Mouse (Mus musculus): ENCODE measurements around the gene Glt1d1. TPM values are rescaled to one million over a fixed set of nuclear protein-coding genes. Genes with fewer than 3 reads are reported as not detected.

Glt1d1 gene
- 1.2 and 1.5 TPM in 2 replicates for polyA plus RNA-seq (2012; rRNA removed)
- polyA plus RNA-seq (2014; fragmentation: Nextera tagmentation; extraction: Ambion mirVana): 0.47 and 0.79 TPM in 2 replicates

GRCm38 (mm10) chr5:127632167-127633145 is at the start of gene Glt1d1, which contains the start of gene Slc15a4:
Gene Glt1d1 (plus strand): TSS chr5:127632262.
Gene Slc15a4 (minus strand): TSS chr5:127632897.
- Histone ChIP-seq H3K4me1 (ENCODE audit: control insufficient read depth, insufficient read depth, low read length) (peaks cover 4% of the 10 kb centered on the region; the same call in 1 of the 2 replicates), H3K9ac (ENCODE audit: low read depth, low read length, severe bottlenecking) (peak within 1 kb of the TSS; percentile 66), H3K9me3 (ENCODE audit: control insufficient read depth, low read length) (no peaks in the 10 kb centered on the region), H3K27ac (replicated peaks; ENCODE audit: low read depth, low read length) (no peak within 1 kb of the TSS), H3K27me3 (ENCODE audit: control insufficient read depth, insufficient read depth, low read length) (no peaks in the 10 kb centered on the region), H3K4me2 (replicated peaks; ENCODE audit: low read depth, low read length, severe bottlenecking) (peak within 1 kb of the TSS; percentile 95), H3K36me3 (ENCODE audit: control insufficient read depth, insufficient read depth, low read length) (no peaks in the 10 kb centered on the region), H3K4me3 (replicated peaks; ENCODE audit: low read length) (peak within 1 kb of the TSS; percentile 46)
- DNase-seq (ENCODE audit: low spot score): no peak
- no peak for ATAC-seq (ENCODE audit: low FRiP score, low read depth)
- WGBS: under 1% methylated on average over 49 of the region's 62 CpGs
- no peak for TF ChIP-seq POLR2A (IDR thresholded peaks at IDR 0.05; ENCODE audit: borderline replicate concordance, extremely low read depth, insufficient read depth, insufficient read length)

DNA sequence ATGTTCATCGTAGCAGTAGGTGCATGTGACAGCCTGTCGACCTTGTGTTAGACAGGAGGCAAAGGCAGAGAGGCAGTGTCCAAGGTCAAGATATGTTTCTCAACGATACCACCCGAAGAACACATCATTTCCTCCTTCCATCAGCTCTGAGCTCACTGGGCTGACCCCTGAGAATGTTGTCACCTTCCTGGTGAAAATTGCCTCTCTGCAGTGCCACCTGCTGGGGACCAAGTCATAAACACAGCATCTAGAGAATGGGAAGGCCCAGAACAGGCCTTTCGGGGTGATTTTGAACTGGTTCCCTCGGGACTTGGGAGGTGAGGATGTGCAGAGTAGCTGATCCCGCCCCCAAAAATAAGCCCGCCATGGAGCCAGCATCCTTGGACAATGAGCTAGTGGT is 48.4 kb upstream of the Glt1d1 start:
- Histone ChIP-seq H3K4me2 (replicated peaks; ENCODE audit: low read depth, low read length, severe bottlenecking) (no peak overlapping the region), H3K27me3 (ENCODE audit: control insufficient read depth, insufficient read depth, low read length) (no peaks in the 10 kb centered on the region), H3K4me1 (ENCODE audit: control insufficient read depth, insufficient read depth, low read length) (no peaks in the 10 kb centered on the region), H3K9ac (ENCODE audit: low read depth, low read length, severe bottlenecking) (no peak overlapping the region), H3K27ac (replicated peaks; ENCODE audit: low read depth, low read length) (no peak overlapping the region), H3K36me3 (ENCODE audit: control insufficient read depth, insufficient read depth, low read length) (no peaks in the 10 kb centered on the region), H3K9me3 (ENCODE audit: control insufficient read depth, low read length) (no peaks in the 10 kb centered on the region), H3K4me3 (replicated peaks; ENCODE audit: low read length) (no peak overlapping the region)
- 86% methylated on average over 8 of the region's 8 CpGs for WGBS
- TF ChIP-seq POLR2A (IDR thresholded peaks at IDR 0.05; ENCODE audit: borderline replicate concordance, extremely low read depth, insufficient read depth, insufficient read length): no peak
- DNase-seq (ENCODE audit: low spot score) (no peak), ATAC-seq (ENCODE audit: low FRiP score, low read depth) (no peak)

DNA sequence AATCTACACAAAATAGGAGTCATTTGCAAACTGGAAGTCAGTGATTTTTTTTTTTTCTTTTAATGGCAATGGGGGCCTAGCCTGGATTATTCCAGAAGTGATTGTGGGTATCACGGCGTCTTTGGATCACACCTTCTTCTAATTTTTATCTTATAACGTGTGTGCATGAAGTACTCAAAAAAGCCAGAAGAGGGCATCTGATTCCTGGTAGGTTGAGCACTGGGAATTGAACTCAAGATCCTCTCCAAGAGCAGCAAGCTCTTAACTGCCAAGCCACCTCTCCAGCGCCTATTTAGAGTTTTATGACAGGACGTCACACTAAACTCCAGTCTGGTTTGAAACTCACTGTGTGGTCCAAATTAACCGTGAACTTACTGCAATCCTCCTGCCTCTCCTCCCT is 44.2 kb upstream of the Glt1d1 start:
- TF ChIP-seq POLR2A (IDR thresholded peaks at IDR 0.05; ENCODE audit: borderline replicate concordance, extremely low read depth, insufficient read depth, insufficient read length): no peak
- Histone ChIP-seq H3K4me3 (replicated peaks; ENCODE audit: low read length) (no peak overlapping the region), H3K27ac (replicated peaks; ENCODE audit: low read depth, low read length) (no peak overlapping the region), H3K9ac (ENCODE audit: low read depth, low read length, severe bottlenecking) (no peak overlapping the region), H3K27me3 (ENCODE audit: control insufficient read depth, insufficient read depth, low read length) (no peaks in the 10 kb centered on the region), H3K4me1 (ENCODE audit: control insufficient read depth, insufficient read depth, low read length) (no peaks in the 10 kb centered on the region), H3K9me3 (ENCODE audit: control insufficient read depth, low read length) (no peaks in the 10 kb centered on the region), H3K4me2 (replicated peaks; ENCODE audit: low read depth, low read length, severe bottlenecking) (no peak overlapping the region), H3K36me3 (ENCODE audit: control insufficient read depth, insufficient read depth, low read length) (no peaks in the 10 kb centered on the region; the same call in 1 of the 2 replicates)
- 43% methylated on average over 6 of the region's 6 CpGs for WGBS
- ATAC-seq (ENCODE audit: low FRiP score, low read depth) (no peak), DNase-seq (ENCODE audit: low spot score) (no peak)

DNA sequence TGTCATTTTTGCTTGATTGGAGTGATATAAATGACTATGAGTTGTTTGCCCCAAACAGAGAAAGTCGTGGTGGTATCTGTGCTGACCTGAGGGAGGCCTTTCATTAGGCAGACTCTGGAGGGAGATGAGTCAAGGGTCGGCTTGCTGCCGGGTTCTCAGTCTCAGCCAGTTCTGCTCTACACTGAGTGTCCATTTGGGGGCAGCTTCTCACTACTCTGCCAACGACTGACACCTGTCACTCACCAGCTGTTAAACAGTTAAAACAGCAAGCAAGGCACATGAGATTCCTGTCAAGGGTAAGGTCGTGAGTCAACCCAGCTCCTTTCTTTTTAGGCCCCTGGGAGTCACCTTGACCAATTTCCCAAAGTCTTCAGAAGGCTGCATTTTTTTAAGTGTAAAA is 39.7 kb upstream of the Glt1d1 start:
- ATAC-seq (ENCODE audit: low FRiP score, low read depth): no peak
- no peak for TF ChIP-seq POLR2A (IDR thresholded peaks at IDR 0.05; ENCODE audit: borderline replicate concordance, extremely low read depth, insufficient read depth, insufficient read length)
- Histone ChIP-seq H3K9me3 (ENCODE audit: control insufficient read depth, low read length) (no peaks in the 10 kb centered on the region), H3K4me1 (ENCODE audit: control insufficient read depth, insufficient read depth, low read length) (no peaks in the 10 kb centered on the region), H3K9ac (ENCODE audit: low read depth, low read length, severe bottlenecking) (no peak overlapping the region), H3K4me2 (replicated peaks; ENCODE audit: low read depth, low read length, severe bottlenecking) (no peak overlapping the region), H3K36me3 (ENCODE audit: control insufficient read depth, insufficient read depth, low read length) (peaks cover 44% of the 10 kb centered on the region), H3K27me3 (ENCODE audit: control insufficient read depth, insufficient read depth, low read length) (no peaks in the 10 kb centered on the region), H3K4me3 (replicated peaks; ENCODE audit: low read length) (no peak overlapping the region), H3K27ac (replicated peaks; ENCODE audit: low read depth, low read length) (no peak overlapping the region)
- WGBS: 68% methylated on average over 5 of the region's 5 CpGs
- DNase-seq (ENCODE audit: low spot score): no peak

DNA sequence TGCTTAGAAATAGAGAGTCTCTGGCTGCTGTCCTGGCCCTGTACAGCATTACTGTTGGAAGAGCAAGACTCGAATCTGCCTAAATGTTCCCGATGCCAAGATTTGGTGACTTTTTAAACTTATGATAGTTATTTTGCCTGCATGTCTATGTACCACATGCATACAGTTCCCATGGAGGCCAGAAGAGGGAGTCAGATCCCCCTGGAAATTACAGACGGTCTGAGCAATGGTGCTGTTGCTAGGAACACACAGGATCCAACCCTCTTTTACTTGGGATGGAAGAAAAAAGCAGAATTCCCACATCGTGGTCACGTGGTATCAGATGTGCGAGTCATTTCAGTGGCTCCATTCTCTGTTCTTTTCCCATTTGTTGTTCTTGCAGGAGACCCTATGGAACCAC is 39.2 kb upstream of the Glt1d1 start:
- no peak for TF ChIP-seq POLR2A (IDR thresholded peaks at IDR 0.05; ENCODE audit: borderline replicate concordance, extremely low read depth, insufficient read depth, insufficient read length)
- Histone ChIP-seq H3K9me3 (ENCODE audit: control insufficient read depth, low read length) (no peaks in the 10 kb centered on the region), H3K27ac (replicated peaks; ENCODE audit: low read depth, low read length) (no peak overlapping the region), H3K4me3 (replicated peaks; ENCODE audit: low read length) (no peak overlapping the region), H3K27me3 (ENCODE audit: control insufficient read depth, insufficient read depth, low read length) (no peaks in the 10 kb centered on the region), H3K4me2 (replicated peaks; ENCODE audit: low read depth, low read length, severe bottlenecking) (no peak overlapping the region), H3K9ac (ENCODE audit: low read depth, low read length, severe bottlenecking) (no peak overlapping the region), H3K4me1 (ENCODE audit: control insufficient read depth, insufficient read depth, low read length) (no peaks in the 10 kb centered on the region), H3K36me3 (ENCODE audit: control insufficient read depth, insufficient read depth, low read length) (peaks cover 48% of the 10 kb centered on the region)
- ATAC-seq (ENCODE audit: low FRiP score, low read depth) (no peak), DNase-seq (ENCODE audit: low spot score) (no peak)
- WGBS: 83% methylated on average over 6 of the region's 6 CpGs

All from limb, embryonic 14.5 days (tissue).